Mouse (Mus musculus): ENCODE data around the gene Tmtc4.

The Tmtc4 gene

GRCm38 (mm10) chr14:122983226-122984215 lies at the start of gene Tmtc4:
Gene Tmtc4, minus strand, starts transcription at chr14:122984035.
- peak; percentile 95 for DNase-seq (ENCODE audit: low spot score in 2 of 2)

DNA sequence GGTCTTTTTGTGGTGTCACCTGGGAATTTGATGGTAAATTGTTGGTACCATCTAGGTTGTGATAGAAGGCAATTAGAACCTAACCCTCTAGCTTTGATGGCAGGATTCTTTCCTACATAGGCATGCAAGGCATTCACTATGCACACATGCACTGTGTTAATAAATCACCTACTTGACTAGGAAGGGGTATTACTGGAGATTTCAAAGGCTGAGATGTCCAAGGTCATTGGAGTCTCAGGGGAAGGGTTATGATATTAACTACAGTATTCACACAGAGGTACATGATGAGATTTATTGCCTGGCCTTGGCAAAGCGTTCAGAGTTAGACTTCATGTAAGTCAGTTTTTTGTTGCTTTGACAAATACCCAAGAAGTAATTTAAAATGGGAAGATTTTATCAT lies 48.6 kb upstream of the Tmtc4 start:
- DNase-seq (ENCODE audit: low spot score in 2 of 2): no peak

DNA sequence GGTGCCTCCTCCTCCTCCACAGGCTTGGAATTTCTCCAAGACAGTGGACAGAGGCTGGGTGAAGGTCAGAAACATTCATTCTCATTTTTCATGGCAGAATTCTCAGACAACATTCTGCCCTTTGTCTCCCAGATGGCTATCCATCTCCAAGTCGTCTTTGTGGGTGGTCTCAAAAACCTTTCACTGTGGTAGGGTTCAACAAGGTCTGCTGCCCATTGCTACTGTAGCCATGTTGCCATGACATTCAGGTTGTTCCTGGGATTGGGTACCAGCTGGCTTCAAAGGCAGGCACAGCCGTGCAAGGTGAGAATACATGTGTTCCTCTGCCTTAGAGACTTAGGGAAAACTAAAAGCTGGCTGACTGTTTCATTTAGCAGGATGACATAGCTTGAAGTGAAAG lies 44.0 kb upstream of the Tmtc4 start:
- no peak for DNase-seq (ENCODE audit: low spot score in 2 of 2)

DNA sequence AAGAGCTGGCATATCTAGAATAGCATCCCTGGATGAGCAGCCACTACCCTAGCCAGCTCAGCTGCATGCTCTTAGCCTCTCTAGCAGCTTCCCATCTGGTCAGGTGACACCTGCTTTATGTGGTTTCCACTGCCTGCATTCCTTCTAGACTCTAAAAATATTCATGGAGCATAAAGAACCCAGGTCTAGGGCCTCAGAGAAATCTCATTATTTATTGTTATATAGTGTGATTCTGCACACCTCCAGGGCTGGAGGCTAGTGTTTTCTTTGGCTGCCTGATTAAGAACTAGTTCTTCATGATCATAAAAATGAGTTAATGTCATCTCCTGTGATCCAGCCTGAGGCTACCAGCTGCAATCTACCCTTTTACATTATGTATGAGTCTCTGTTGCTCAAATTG lies 39.1 kb upstream of the Tmtc4 start:
- DNase-seq (ENCODE audit: low spot score in 2 of 2): no peak

- DNase-seq (ENCODE audit: low spot score in 2 of 2): no peak
Observed at GRCm38 (mm10) chr14:123016310-123016709, 32.5 kb upstream of the Tmtc4 start.

DNA sequence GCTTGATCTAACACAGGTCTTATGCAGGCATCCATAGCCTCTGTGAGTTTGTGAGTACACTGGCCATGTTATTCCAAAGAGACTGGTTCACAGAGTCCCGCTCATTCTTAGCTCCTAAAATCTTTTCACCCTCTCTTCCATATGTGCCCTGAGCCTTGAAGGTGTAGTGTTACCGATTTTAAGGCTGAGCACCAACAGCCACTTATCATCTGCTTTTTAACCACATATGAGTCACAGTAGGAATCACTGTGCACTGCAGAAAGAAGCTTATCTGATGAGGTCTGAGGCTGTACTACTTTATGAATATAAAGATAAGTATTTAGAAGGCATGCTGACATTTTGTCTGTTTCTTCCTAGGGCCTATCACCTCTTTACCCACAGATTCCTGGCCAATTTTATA lies 31.9 kb upstream of the Tmtc4 start:
- DNase-seq (ENCODE audit: low spot score in 2 of 2): no peak

DNA sequence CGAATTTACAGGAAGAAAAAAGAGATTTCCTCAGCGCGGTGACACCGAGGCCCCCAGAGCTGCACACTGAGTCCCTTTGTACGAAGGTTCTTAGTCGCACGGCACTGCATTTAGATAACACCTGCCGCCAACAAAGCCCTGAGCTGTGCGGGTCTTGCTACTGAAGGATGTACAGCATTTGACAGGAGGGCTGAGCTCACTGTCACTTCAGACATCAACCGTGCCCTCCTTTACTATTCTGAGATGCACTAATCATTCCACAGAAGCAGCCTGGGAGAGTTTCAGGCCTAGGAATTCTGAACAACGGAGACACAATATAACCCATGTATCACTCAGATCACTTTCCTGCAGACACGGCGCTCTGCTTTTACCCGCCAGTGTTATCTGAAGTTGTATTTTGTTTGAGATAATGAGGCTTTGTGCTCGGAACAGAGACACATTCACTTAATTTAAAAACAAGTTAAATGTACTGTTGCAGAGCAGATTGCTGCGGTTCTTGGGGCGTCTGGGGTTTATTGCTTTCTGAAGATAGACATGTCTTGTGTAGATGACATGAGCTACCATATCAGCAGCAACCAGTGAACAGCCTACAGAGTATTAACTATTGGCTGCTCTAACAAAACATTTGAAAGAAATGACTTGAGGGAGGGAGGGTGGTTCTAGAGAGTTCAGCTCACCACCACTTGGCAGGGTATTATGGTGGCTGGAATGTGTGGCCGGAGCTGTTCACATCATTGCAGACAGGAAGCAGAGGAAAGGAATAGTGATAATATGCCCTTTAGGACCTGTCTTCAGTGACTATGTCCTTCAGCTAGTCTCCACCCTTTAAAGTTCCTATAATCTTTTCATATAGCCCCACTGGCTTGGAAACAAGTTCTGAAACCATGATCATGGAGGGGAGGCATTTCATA lies 25.5 kb upstream of the Tmtc4 start:
- no peak for DNase-seq (ENCODE audit: low spot score in 2 of 2)

GRCm38 (mm10) chr14:123008672-123009071 lies 24.8 kb upstream of the Tmtc4 start:
- DNase-seq (ENCODE audit: low spot score in 2 of 2): no peak

GRCm38 (mm10) chr14:123003715-123004114 lies 19.9 kb upstream of the Tmtc4 start:
- no peak for DNase-seq (ENCODE audit: low spot score in 2 of 2)

- no peak for DNase-seq (ENCODE audit: low spot score in 2 of 2)
Observed at GRCm38 (mm10) chr14:123001391-123001790, 17.6 kb upstream of the Tmtc4 start.

- no peak for DNase-seq (ENCODE audit: low spot score in 2 of 2)
Observed at GRCm38 (mm10) chr14:122997465-122997864, 13.6 kb upstream of the Tmtc4 start.

GRCm38 (mm10) chr14:122993935-122994334 lies 10.1 kb upstream of the Tmtc4 start:
- DNase-seq (ENCODE audit: low spot score in 2 of 2): no peak

DNA sequence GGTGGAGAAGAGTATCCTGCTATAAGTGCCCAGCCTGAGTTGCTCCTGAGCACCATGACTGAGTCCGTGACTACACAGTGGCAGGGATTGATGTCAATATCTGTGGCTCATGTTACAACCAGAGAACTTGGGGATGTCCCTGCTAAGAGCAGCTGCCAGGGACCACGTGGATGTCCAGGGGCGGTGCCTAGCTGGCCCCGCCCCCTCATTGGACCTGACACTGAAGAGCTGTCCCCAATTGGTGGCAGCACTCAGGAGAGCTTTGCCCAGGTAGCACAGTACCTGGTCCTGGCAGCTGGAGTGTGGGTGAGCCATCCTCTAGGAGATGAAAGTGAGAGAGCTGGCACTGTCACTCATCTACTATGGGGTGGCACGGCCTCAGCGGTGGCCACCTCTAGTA lies 9.1 kb upstream of the Tmtc4 start:
- no peak for DNase-seq (ENCODE audit: low spot score in 2 of 2)

GRCm38 (mm10) chr14:122990521-122991052 lies 6.8 kb upstream of the Tmtc4 start:
- no peak for DNase-seq (ENCODE audit: low spot score in 2 of 2)

DNA sequence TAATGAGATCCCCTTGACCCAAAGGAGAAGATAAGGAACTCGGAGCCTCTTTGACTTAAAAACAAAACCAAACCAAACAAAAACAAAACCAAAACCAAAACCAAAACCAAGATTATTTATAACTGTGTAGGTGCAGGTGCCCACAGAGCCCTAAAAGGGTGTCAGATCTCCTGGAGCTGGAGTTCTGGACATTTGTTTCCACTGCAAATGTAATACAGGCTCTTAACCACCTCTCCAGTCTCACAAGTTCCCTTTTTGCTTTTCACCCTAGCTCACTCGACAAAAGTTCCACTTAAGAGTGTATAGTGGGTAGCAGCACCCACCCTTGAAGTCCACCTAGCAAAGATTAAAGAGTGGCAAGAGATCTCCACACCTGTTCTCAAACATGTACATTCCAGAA lies 2.6 kb upstream of the Tmtc4 start:
- DNase-seq (ENCODE audit: low spot score in 2 of 2): no peak

- peak; percentile 56 to 66 for DNase-seq (ENCODE audit: low spot score in 2 of 2)
Observed at GRCm38 (mm10) chr14:122982571-122983225, 1.1 kb downstream of the Tmtc4 start.

DNA sequence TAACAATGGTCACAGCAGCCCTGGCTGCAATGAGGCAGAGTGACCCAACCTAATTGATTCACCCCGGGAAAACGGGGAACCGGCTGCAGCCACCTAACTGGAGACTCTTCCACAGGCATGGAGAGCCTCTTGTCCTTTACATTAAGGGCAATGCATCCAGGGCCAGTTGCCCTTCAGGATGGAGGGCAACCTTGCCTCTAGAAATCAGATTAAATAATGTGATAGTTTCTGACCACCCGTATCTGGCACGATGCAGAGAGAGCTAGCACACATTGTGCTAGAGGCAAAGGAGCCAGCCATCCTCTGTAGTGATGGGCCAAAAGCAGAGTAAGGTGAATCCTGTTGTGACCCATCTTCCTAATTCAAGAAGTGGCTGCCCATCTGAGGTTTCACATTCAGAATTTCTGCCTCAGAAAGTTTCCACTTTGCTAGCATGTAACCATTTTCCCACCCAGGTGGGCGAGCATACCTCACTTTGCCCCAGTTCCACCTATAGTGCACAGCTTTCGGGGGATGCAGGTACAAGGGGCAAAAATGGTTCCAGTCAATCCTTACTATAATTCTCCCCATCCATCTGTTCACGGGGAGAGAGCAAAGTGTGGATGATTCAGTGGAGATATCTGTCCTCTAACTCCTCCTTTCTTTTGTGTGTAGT lies 1.9 kb downstream of the Tmtc4 start:
- DNase-seq (ENCODE audit: low spot score in 2 of 2): no peak

DNA sequence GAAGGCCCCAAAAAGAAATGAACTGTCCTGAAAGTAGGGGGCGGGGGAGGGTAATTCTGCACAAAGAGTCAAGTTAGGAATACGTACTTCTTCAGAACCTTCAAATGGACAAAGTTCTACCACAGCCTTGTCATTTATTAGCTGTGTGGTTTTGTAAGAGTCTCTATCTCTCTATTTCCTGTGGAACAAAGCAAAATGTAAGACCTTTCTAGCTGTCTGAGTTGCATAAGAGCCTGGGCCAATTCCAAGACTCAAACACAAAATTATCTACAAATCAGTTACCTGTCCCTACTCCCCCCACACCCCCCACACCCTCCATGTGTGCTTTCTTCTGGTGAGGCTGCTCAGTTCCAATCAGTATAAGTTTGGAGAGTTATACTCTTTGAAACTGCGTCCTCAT lies 5.0 kb downstream of the Tmtc4 start:
- DNase-seq (ENCODE audit: low spot score in 2 of 2): no peak

GRCm38 (mm10) chr14:122977797-122978140 lies 6.1 kb downstream of the Tmtc4 start:
- DNase-seq (ENCODE audit: low spot score in 2 of 2): no peak

DNA sequence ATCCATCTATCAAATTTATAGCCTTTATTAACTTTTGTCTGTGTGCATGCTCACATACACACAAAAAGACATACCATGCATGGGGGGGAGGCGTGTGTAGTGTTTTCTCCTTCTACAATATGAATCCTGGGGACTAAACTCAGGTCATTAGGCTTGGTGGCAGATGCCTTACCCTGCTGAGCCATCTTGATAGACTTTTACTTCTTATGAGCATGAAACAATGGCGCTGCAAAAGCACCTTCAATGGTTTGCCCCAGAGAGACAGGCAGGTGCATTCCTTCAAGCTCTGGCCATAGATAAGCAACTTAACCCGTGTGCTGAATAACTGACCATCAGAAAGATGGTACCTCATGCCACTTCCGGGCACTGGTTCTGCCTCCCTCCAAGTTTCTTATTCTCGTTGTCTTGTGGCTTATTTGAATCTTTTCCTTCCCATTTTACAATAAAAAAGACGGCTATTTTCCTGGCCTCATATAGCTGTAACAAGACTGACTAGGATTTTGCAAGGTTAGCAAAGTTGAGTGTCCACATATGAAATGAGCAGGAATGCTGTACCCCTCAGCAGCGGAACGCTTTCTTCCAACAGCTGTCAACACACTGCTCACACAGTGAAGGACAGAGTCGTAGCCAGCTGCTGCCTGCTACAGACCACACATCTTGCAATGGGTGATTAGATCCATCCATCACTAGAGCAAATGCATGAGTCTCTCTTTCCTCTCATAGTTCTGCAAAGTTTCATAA lies 6.6 kb downstream of the Tmtc4 start:
- DNase-seq (ENCODE audit: low spot score in 2 of 2): no peak

Data from heart, adult 9 months (tissue).